Mouse (Mus musculus): ENCODE measurements around the gene Srgap2. TPM values are rescaled to one million over a fixed set of nuclear protein-coding genes. Genes with fewer than 3 reads are reported as not detected.

Gene Srgap2
- polyA plus RNA-seq, 1 experiment from 2014 or later, result 16.4 TPM

GRCm38 (mm10) chr1:131551956-131552355 lies 24.8 kb upstream of the Srgap2 start:
- no peak overlapping the region for H3K4me3 ChIP-seq (ENCODE audit: low read depth, low read length)
- no peaks in the 10 kb centered on the region for H3K27me3 ChIP-seq (ENCODE audit: control insufficient read depth, insufficient read depth, low read length)
- H3K4me1 ChIP-seq (ENCODE audit: control insufficient read depth, insufficient read depth, low read length), result 0 out of 2 replicates have a peak, but pooled peaks cover 7% of the 10 kb centered on the region
- H3K27ac ChIP-seq (ENCODE audit: low read depth, low read length), result no peak overlapping the region
- no peaks in the 10 kb centered on the region for H3K9me3 ChIP-seq (ENCODE audit: control insufficient read depth, low read length)
- H3K9ac ChIP-seq (ENCODE audit: low read length), result no peak overlapping the region
- 91% methylated on average over 2 of the region's 2 CpGs for WGBS
- no peak for DNase-seq (ENCODE audit: low spot score, missing footprints)
- ATAC-seq (ENCODE audit: low FRiP score), result no peak
- no peak overlapping the region for H3K4me2 ChIP-seq
- H3K36me3 ChIP-seq (ENCODE audit: control insufficient read depth, insufficient read depth, low read length), result no peaks in the 10 kb centered on the region

- DNase-seq (ENCODE audit: low spot score, missing footprints), result peak; percentile 86
- H3K27ac ChIP-seq (ENCODE audit: low read depth, low read length), result no peak overlapping the region
- H3K9ac ChIP-seq (ENCODE audit: low read length), result no peak overlapping the region
- H3K9me3 ChIP-seq (ENCODE audit: control insufficient read depth, low read length), result no peaks in the 10 kb centered on the region
- H3K36me3 ChIP-seq (ENCODE audit: control insufficient read depth, insufficient read depth, low read length), result no peaks in the 10 kb centered on the region
- no peaks in the 10 kb centered on the region for H3K27me3 ChIP-seq (ENCODE audit: control insufficient read depth, insufficient read depth, low read length)
- WGBS, result 36% methylated on average over 8 of the region's 8 CpGs
- no peak for ATAC-seq (ENCODE audit: low FRiP score)
- 0 out of 2 replicates have a peak, but pooled peaks cover 3% of the 10 kb centered on the region for H3K4me1 ChIP-seq (ENCODE audit: control insufficient read depth, insufficient read depth, low read length)
- no peak overlapping the region for H3K4me2 ChIP-seq
- H3K4me3 ChIP-seq (ENCODE audit: low read depth, low read length), result no peak overlapping the region
Observed at GRCm38 (mm10) chr1:131548494-131549365, 21.6 kb upstream of the Srgap2 start.

GRCm38 (mm10) chr1:131546798-131547690 lies 19.9 kb upstream of the Srgap2 start:
- Histone ChIP-seq H3K9ac (ENCODE audit: low read length) (no peak overlapping the region), H3K27me3 (ENCODE audit: control insufficient read depth, insufficient read depth, low read length) (no peaks in the 10 kb centered on the region), H3K4me3 (ENCODE audit: low read depth, low read length) (no peak overlapping the region), H3K27ac (ENCODE audit: low read depth, low read length) (no peak overlapping the region), H3K4me1 (ENCODE audit: control insufficient read depth, insufficient read depth, low read length) (0 out of 2 replicates have a peak, but pooled peaks cover 3% of the 10 kb centered on the region), H3K9me3 (ENCODE audit: control insufficient read depth, low read length) (no peaks in the 10 kb centered on the region), H3K36me3 (ENCODE audit: control insufficient read depth, insufficient read depth, low read length) (no peaks in the 10 kb centered on the region), H3K4me2 (no peak overlapping the region)
- WGBS, result 80% methylated on average over 13 of the region's 13 CpGs
- DNase-seq (ENCODE audit: low spot score, missing footprints), result no peak
- ATAC-seq (ENCODE audit: low FRiP score), result no peak

- Histone ChIP-seq H3K9ac (ENCODE audit: low read length) (no peak overlapping the region), H3K4me1 (ENCODE audit: control insufficient read depth, insufficient read depth, low read length) (peaks cover 3% of the 10 kb centered on the region; the same call in 1 of the 2 replicates), H3K27me3 (ENCODE audit: control insufficient read depth, insufficient read depth, low read length) (no peaks in the 10 kb centered on the region), H3K4me3 (ENCODE audit: low read depth, low read length) (no peak overlapping the region), H3K4me2 (no peak overlapping the region), H3K9me3 (ENCODE audit: control insufficient read depth, low read length) (no peaks in the 10 kb centered on the region), H3K27ac (ENCODE audit: low read depth, low read length) (no peak overlapping the region), H3K36me3 (ENCODE audit: control insufficient read depth, insufficient read depth, low read length) (no peaks in the 10 kb centered on the region)
- 90% methylated on average over 7 of the region's 7 CpGs for WGBS
- DNase-seq (ENCODE audit: low spot score, missing footprints) (no peak), ATAC-seq (ENCODE audit: low FRiP score) (no peak)
Observed at GRCm38 (mm10) chr1:131543886-131544565, 16.9 kb upstream of the Srgap2 start.

- Histone ChIP-seq H3K4me2 (no peak overlapping the region), H3K9ac (ENCODE audit: low read length) (no peak overlapping the region), H3K36me3 (ENCODE audit: control insufficient read depth, insufficient read depth, low read length) (no peaks in the 10 kb centered on the region), H3K27ac (ENCODE audit: low read depth, low read length) (no peak overlapping the region), H3K4me3 (ENCODE audit: low read depth, low read length) (no peak overlapping the region), H3K9me3 (ENCODE audit: control insufficient read depth, low read length) (no peaks in the 10 kb centered on the region), H3K4me1 (ENCODE audit: control insufficient read depth, insufficient read depth, low read length) (no peaks in the 10 kb centered on the region; the same call in 1 of the 2 replicates), H3K27me3 (ENCODE audit: control insufficient read depth, insufficient read depth, low read length) (no peaks in the 10 kb centered on the region)
- DNase-seq (ENCODE audit: low spot score, missing footprints) (no peak), ATAC-seq (ENCODE audit: low FRiP score) (no peak)
- WGBS, result 90% methylated on average over 5 of the region's 5 CpGs
Observed at GRCm38 (mm10) chr1:131541903-131542302, 14.8 kb upstream of the Srgap2 start.

GRCm38 (mm10) chr1:131541431-131541830 lies 14.3 kb upstream of the Srgap2 start:
- no peak for ATAC-seq (ENCODE audit: low FRiP score)
- 65% methylated on average over 3 of the region's 3 CpGs for WGBS
- no peak overlapping the region for H3K27ac ChIP-seq (ENCODE audit: low read depth, low read length)

GRCm38 (mm10) chr1:131540795-131541194 lies 13.6 kb upstream of the Srgap2 start:
- 46% methylated on average over 5 of the region's 5 CpGs for WGBS
- no peaks in the 10 kb centered on the region; the same call in 1 of the 2 replicates for H3K4me1 ChIP-seq (ENCODE audit: control insufficient read depth, insufficient read depth, low read length)
- no peaks in the 10 kb centered on the region for H3K27me3 ChIP-seq (ENCODE audit: control insufficient read depth, insufficient read depth, low read length)
- no peak overlapping the region for H3K4me3 ChIP-seq (ENCODE audit: low read depth, low read length)
- no peak overlapping the region for H3K4me2 ChIP-seq
- no peak overlapping the region for H3K27ac ChIP-seq (ENCODE audit: low read depth, low read length)
- DNase-seq (ENCODE audit: low spot score, missing footprints) (peak; percentile 88), ATAC-seq (ENCODE audit: low FRiP score) (no peak)
- no peak overlapping the region for H3K9ac ChIP-seq (ENCODE audit: low read length)
- H3K36me3 ChIP-seq (ENCODE audit: control insufficient read depth, insufficient read depth, low read length), result no peaks in the 10 kb centered on the region
- H3K9me3 ChIP-seq (ENCODE audit: control insufficient read depth, low read length), result no peaks in the 10 kb centered on the region

More at GRCm38 (mm10) chr1:131541431-131541830, 14.3 kb upstream of the Srgap2 start:
- Histone ChIP-seq H3K36me3 (ENCODE audit: control insufficient read depth, insufficient read depth, low read length) (no peaks in the 10 kb centered on the region), H3K4me3 (ENCODE audit: low read depth, low read length) (no peak overlapping the region), H3K9me3 (ENCODE audit: control insufficient read depth, low read length) (no peaks in the 10 kb centered on the region), H3K4me1 (ENCODE audit: control insufficient read depth, insufficient read depth, low read length) (no peaks in the 10 kb centered on the region; the same call in 1 of the 2 replicates), H3K27me3 (ENCODE audit: control insufficient read depth, insufficient read depth, low read length) (no peaks in the 10 kb centered on the region), H3K9ac (ENCODE audit: low read length) (no peak overlapping the region), H3K4me2 (no peak overlapping the region)
- DNase-seq (ENCODE audit: low spot score, missing footprints), result no peak

- DNase-seq (ENCODE audit: low spot score, missing footprints), result no peak
- Histone ChIP-seq H3K36me3 (ENCODE audit: control insufficient read depth, insufficient read depth, low read length) (peaks cover 3% of the 10 kb centered on the region; the same call in 1 of the 2 replicates), H3K4me1 (ENCODE audit: control insufficient read depth, insufficient read depth, low read length) (no peaks in the 10 kb centered on the region; the same call in 1 of the 2 replicates), H3K9ac (ENCODE audit: low read length) (no peak overlapping the region), H3K9me3 (ENCODE audit: control insufficient read depth, low read length) (no peaks in the 10 kb centered on the region), H3K4me2 (no peak overlapping the region), H3K27me3 (ENCODE audit: control insufficient read depth, insufficient read depth, low read length) (no peaks in the 10 kb centered on the region), H3K27ac (ENCODE audit: low read depth, low read length) (no peak overlapping the region), H3K4me3 (ENCODE audit: low read depth, low read length) (no peak overlapping the region)
- ATAC-seq (ENCODE audit: low FRiP score), result no peak
- 84% methylated on average over 4 of the region's 4 CpGs for WGBS
Observed at GRCm38 (mm10) chr1:131539771-131540170, 12.6 kb upstream of the Srgap2 start.

Data from midbrain, embryonic 11.5 days (tissue).